Mouse (Mus musculus) kidney, embryonic 16.5 days (tissue): ENCODE results near the gene Mrps34. TPM values are rescaled to one million over a fixed set of nuclear protein-coding genes. Genes with fewer than 3 reads are reported as not detected.

ENCODE experiments used
- ATAC-seq: fragments of 200-750 bp; cut with Nextera tagmentation; 2 replicates; pipeline ENCODE4 v1.8.0; 2017; ENCODE audit warnings: moderate TSS enrichment; ENCODE audit not compliant: low FRiP score, low TSS enrichment
- H3K27ac ChIP-seq: fragments of 300-500 bp; sonication (generic); 2 replicates; pipeline ENCODE4 v1.5.1; 2014; ENCODE audit warnings: low read length
- H3K27me3 ChIP-seq: fragments of 300-500 bp; sonication (generic); 2 replicates; pipeline ENCODE4 v1.6.1; 2014; ENCODE audit warnings: low read length, control low read depth, mixed read lengths; ENCODE audit not compliant: insufficient read depth
- H3K36me3 ChIP-seq: fragments of 300-500 bp; sonication (generic); 2 replicates; pipeline ENCODE4 v1.6.1; 2014; ENCODE audit warnings: low read length, control low read depth, mixed read lengths; ENCODE audit not compliant: insufficient read depth
- H3K4me1 ChIP-seq: fragments of 300-500 bp; sonication (generic); 2 replicates; pipeline ENCODE4 v1.6.1; 2014; ENCODE audit warnings: low read length, control low read depth, mixed read lengths; ENCODE audit not compliant: insufficient read depth
- H3K4me2 ChIP-seq: fragments of 300-500 bp; sonication (generic); replicated peaks from 2 replicates; pipeline ENCODE4 v1.6.1; 2014; ENCODE audit warnings: low read depth, low read length
- H3K4me3 ChIP-seq: fragments of 300-500 bp; sonication (generic); 2 replicates; pipeline ENCODE4 v1.5.1; 2014; ENCODE audit warnings: mild to moderate bottlenecking, low read length
- H3K9ac ChIP-seq: fragments of 300-500 bp; sonication (generic); replicated peaks from 2 replicates; pipeline ENCODE4 v1.6.1; 2014; ENCODE audit warnings: low read length
- H3K9me3 ChIP-seq: fragments of 300-500 bp; sonication (generic); 2 replicates; pipeline ENCODE4 v1.6.1; 2016; ENCODE audit warnings: low read length, control low read depth
- WGBS: fragments of 180-500 bp; shearing (Covaris S2); extraction: QIAGEN DNeasy Blood & Tissue Kit; methylation state at CpG from one replicate; pipeline ENCODE4 v1.1.7; 2014; 5-methylcytosine and 5-hydroxymethylcytosine counted together
- polyA plus RNA-seq: library from polyadenylated mRNA; unstranded; fragments of >200 nt; fragmentation: Nextera tagmentation; extraction: Ambion mirVana; gene quantifications from 2 replicates; pipeline ENCODE4 v1.2.1, GENCODE M21; 2015

The Mrps34 gene
- polyA plus RNA-seq, 1 experiment from 2014 or later, result 102 TPM

DNA sequence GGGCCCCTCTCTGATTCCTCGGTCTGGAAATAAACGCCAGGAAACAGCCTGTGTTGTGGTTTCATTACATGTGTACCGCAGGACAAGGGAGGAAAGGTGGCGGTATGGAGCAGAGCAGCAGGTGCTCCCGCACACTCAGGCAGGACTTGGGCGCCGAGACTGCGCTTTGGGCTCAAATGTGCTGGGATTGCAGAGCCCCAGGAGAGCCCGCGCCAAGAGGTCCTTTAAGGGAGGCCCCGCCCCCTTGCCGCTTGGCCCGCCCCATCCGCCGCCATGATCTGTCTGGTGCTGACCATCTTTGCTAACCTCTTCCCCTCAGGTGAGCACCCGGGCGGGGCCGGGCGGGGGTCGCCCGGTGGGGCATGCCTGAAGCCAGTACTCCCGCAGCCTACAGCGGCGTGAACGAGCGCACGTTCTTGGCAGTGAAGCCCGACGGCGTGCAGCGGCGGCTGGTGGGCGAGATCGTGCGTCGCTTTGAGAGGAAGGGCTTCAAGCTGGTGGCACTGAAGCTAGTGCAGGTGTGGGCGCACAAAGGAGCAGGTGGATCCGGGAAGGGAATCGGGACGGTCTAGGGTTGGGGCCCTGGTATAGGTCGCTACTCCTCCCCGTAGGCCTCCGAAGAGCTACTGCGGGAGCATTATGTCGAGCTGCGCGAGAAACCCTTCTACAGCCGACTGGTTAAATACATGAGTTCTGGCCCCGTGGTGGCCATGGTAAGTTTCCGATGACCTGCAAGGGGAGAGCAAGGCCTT is 1.5 kb downstream of the Mrps34 start, which contains the start of gene Nme3:
Nme3 (plus strand) TSS at position 260 of the 752 bp plus-strand sequence.
- peak within 1 kb of the TSS; percentile 80 for H3K4me3 ChIP-seq
- peak; percentile 80 for ATAC-seq
- H3K36me3 ChIP-seq, result peaks cover 61% of the 10 kb centered on the region
- H3K4me2 ChIP-seq, result peak within 1 kb of the TSS; percentile 99
- H3K27me3 ChIP-seq, result no peaks in the 10 kb centered on the region
- H3K4me1 ChIP-seq, result peaks cover 30% of the 10 kb centered on the region
- H3K9me3 ChIP-seq, result no peaks in the 10 kb centered on the region
- peak within 1 kb of the TSS; percentile 91 for H3K9ac ChIP-seq
- WGBS, result under 1% methylated on average over 50 of the region's 50 CpGs
- H3K27ac ChIP-seq, result peak within 1 kb of the TSS; percentile 78

- Histone ChIP-seq H3K36me3 (peaks cover 63% of the 10 kb centered on the region), H3K9me3 (no peaks in the 10 kb centered on the region), H3K9ac (peak overlapping the region; percentile 91), H3K27ac (peak overlapping the region; percentile 78; the same call in 1 of the 2 replicates), H3K27me3 (no peaks in the 10 kb centered on the region), H3K4me1 (peaks cover 30% of the 10 kb centered on the region), H3K4me2 (peak overlapping the region; percentile 99), H3K4me3 (peak overlapping the region; percentile 80)
- no peak for ATAC-seq
- WGBS, result 31% methylated on average over 11 of the region's 11 CpGs
Observed at GRCm38 (mm10) chr17:24896993-24897269, 2.0 kb downstream of the Mrps34 start.

DNA sequence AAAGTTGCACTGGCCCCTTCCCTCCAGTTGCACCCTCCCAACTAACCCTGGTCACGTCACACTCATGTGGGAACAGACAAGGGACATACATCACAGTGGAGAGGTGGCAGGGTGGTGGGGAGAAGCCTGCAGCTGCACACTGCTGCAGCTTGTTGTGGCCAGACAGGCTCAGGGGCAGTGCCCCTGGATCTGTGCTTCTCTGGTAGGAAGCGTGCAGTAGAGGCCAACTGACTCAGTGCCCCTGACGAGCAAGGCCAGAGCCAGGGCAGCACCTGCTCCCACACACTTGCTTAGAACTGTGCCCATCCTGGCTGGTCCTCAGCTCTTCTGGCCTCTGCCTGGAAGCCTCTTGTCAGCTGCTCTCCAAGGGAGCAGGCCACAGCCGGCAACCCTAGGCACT is 2.7 kb downstream of the Mrps34 start:
- Histone ChIP-seq H3K4me2 (peak overlapping the region; percentile 99; the same call in 1 of the 2 replicates), H3K36me3 (peaks cover 63% of the 10 kb centered on the region), H3K27me3 (no peaks in the 10 kb centered on the region), H3K4me3 (no peak overlapping the region), H3K9me3 (no peaks in the 10 kb centered on the region), H3K9ac (no peak overlapping the region; the same call in 1 of the 2 replicates), H3K4me1 (peaks cover 30% of the 10 kb centered on the region), H3K27ac (no peak overlapping the region)
- 69% methylated on average over 4 of the region's 4 CpGs for WGBS
- no peak for ATAC-seq

- Histone ChIP-seq H3K4me3 (no peak overlapping the region), H3K36me3 (peaks cover 63% of the 10 kb centered on the region), H3K27me3 (no peaks in the 10 kb centered on the region), H3K9me3 (no peaks in the 10 kb centered on the region), H3K27ac (no peak overlapping the region), H3K9ac (no peak overlapping the region; the same call in 1 of the 2 replicates), H3K4me2 (no peak overlapping the region), H3K4me1 (peaks cover 30% of the 10 kb centered on the region)
- 80% methylated on average over 4 of the region's 4 CpGs for WGBS
- ATAC-seq, result no peak
Observed at GRCm38 (mm10) chr17:24898041-24898854, 3.3 kb downstream of the Mrps34 start.

DNA sequence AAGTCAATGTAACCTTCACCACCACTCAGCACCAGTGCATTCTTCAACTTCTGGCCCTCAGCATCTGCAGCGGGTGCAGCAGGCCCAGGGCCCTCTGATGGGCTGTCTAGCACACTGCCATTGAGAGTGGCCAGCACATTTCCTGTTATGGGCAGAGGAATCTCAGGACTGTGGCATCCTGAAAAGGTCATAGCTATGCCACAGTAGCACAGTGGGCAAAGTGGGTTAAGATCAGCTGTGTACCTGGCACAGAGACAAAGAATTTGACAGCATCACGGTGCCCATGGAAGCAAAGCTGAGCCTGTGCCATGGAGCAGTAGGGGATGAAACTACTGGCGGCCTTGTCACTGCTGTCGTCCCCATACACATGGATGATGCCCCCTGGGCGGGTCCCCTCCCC is 4.2 kb downstream of the Mrps34 start:
- Histone ChIP-seq H3K27me3 (no peaks in the 10 kb centered on the region), H3K4me3 (no peak overlapping the region), H3K4me1 (peaks cover 24% of the 10 kb centered on the region), H3K4me2 (no peak overlapping the region), H3K36me3 (peaks cover 66% of the 10 kb centered on the region), H3K9ac (no peak overlapping the region), H3K9me3 (no peaks in the 10 kb centered on the region), H3K27ac (no peak overlapping the region)
- no peak for ATAC-seq
- WGBS, result 89% methylated on average over 5 of the region's 5 CpGs

- Histone ChIP-seq H3K4me2 (no peak overlapping the region), H3K9ac (no peak overlapping the region), H3K27me3 (no peaks in the 10 kb centered on the region), H3K27ac (no peak overlapping the region), H3K36me3 (peaks cover 75% of the 10 kb centered on the region), H3K9me3 (no peaks in the 10 kb centered on the region), H3K4me1 (peaks cover 21% of the 10 kb centered on the region), H3K4me3 (no peak overlapping the region)
- no peak for ATAC-seq
- WGBS, result 96% methylated on average over 6 of the region's 6 CpGs
Observed at GRCm38 (mm10) chr17:24900014-24900413, 5.1 kb downstream of the Mrps34 start.

- no peak overlapping the region for H3K27ac ChIP-seq
- no peak overlapping the region for H3K4me3 ChIP-seq
- H3K9me3 ChIP-seq, result no peaks in the 10 kb centered on the region
- H3K4me1 ChIP-seq, result peaks cover 8% of the 10 kb centered on the region; the same call in 1 of the 2 replicates
- no peak for ATAC-seq
- H3K36me3 ChIP-seq, result peaks cover 93% of the 10 kb centered on the region
- H3K27me3 ChIP-seq, result no peaks in the 10 kb centered on the region
- no peak overlapping the region for H3K4me2 ChIP-seq
- 93% methylated on average over 5 of the region's 5 CpGs for WGBS
- H3K9ac ChIP-seq, result no peak overlapping the region
Observed at GRCm38 (mm10) chr17:24902124-24902523, 7.2 kb downstream of the Mrps34 start.

GRCm38 (mm10) chr17:24902671-24903474 is 8.0 kb downstream of the Mrps34 start:
- no peak for ATAC-seq
- no peak overlapping the region for H3K4me3 ChIP-seq
- no peaks in the 10 kb centered on the region for H3K9me3 ChIP-seq
- no peak overlapping the region for H3K27ac ChIP-seq
- 67% methylated on average over 9 of the region's 9 CpGs for WGBS
- no peaks in the 10 kb centered on the region for H3K27me3 ChIP-seq
- H3K36me3 ChIP-seq, result peaks cover 98% of the 10 kb centered on the region
- peaks cover 2% of the 10 kb centered on the region; the same call in 1 of the 2 replicates for H3K4me1 ChIP-seq
- H3K9ac ChIP-seq, result no peak overlapping the region
- H3K4me2 ChIP-seq, result no peak overlapping the region

DNA sequence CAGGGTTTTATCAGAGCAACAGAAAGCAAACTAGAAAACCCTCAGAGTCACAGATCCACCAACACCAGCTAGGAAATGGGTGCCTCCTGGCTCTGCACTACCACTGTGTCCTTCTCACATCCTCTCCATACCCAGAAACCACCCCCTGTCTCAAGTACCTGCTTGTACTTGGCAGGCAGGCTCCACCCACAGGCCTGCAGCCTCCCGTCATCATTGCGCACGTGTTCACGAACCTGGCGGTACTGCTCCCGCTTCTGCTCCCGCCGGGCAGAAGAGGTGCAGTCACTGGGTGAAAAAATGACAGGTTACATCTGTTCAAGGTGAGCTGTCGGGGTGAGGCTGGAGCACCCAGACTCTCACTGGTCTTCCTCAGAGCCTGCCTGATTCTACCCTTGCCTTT is 8.9 kb downstream of the Mrps34 start:
- no peak for ATAC-seq
- WGBS, result 92% methylated on average over 9 of the region's 9 CpGs
- H3K9me3 ChIP-seq, result no peaks in the 10 kb centered on the region
- no peak overlapping the region for H3K4me3 ChIP-seq
- H3K9ac ChIP-seq, result no peak overlapping the region
- H3K4me2 ChIP-seq, result no peak overlapping the region
- H3K36me3 ChIP-seq, result peaks cover 98% of the 10 kb centered on the region
- no peaks in the 10 kb centered on the region for H3K27me3 ChIP-seq
- H3K27ac ChIP-seq, result no peak overlapping the region
- H3K4me1 ChIP-seq, result no peaks in the 10 kb centered on the region
